Mouse (Mus musculus): ENCODE measurements around the gene Gsc2. TPM values are rescaled to one million over a fixed set of nuclear protein-coding genes. Genes with fewer than 3 reads are reported as not detected.

Gsc2 gene
- polyA plus RNA-seq, 1 experiment = not detected

DNA sequence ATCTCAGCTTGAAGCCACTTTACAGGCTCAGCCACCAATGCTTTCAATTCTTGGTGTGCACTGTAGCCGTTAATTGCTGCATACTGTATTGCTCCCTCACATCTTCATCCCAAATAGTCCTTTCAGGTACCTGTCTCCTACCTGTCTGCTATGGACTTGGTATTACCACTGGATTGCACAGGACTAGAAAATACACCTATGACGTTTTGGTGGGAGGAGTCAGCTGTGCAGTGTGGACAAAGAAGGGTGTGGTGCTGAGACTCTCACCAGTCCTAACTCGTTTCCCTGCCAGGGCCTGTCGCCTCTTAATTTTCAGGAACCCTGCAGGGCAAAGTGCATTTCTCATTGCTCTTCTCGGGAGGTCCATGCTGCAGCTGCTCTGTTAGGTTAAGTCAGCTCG is 49.1 kb downstream of the Gsc2 start:
- DNase-seq (ENCODE audit: extremely low spot score in 1 of 2, low spot score in 1 of 2) = no peak

- no peak for DNase-seq (ENCODE audit: extremely low spot score in 1 of 2, low spot score in 1 of 2)
These were observed 49.6 kb downstream of the Gsc2 start for GRCm38 (mm10) chr16:17865293-17865692.

Other genes with a start within 250 kb of the Gsc2 start
- gene Med15, start 182.2 kb downstream of the Gsc2 start, polyA plus RNA-seq (2012; rRNA removed) = 74.4 and 77.8 TPM in 2 replicates
- 88.5 and 106 TPM in 2 replicates for gene Klhl22, start 155.4 kb downstream of the Gsc2 start, polyA plus RNA-seq (2012; rRNA removed)
- gene Scarf2, start 117.8 kb downstream of the Gsc2 start, polyA plus RNA-seq (2012; rRNA removed) = 4.7 and 4.8 TPM in 2 replicates
- gene B830017H08Rik, start 81.9 kb downstream of the Gsc2 start, polyA plus RNA-seq (2012; rRNA removed) = 4.0 and 4.1 TPM in 2 replicates
- 16.3 and 19.9 TPM in 2 replicates for gene Car15, start 76.7 kb downstream of the Gsc2 start, polyA plus RNA-seq (2012; rRNA removed)
- gene Gm20518, start 23.4 kb downstream of the Gsc2 start, polyA plus RNA-seq (2012; rRNA removed) = 2.3 and 2.7 TPM in 2 replicates
- gene Tssk1, start 20.8 kb downstream of the Gsc2 start, polyA plus RNA-seq (2012; rRNA removed) = 0.04 and 0.08 TPM in 2 replicates
- 87.2 and 95.4 TPM in 2 replicates for gene Dgcr2, start 16.5 kb downstream of the Gsc2 start, polyA plus RNA-seq (2012; rRNA removed)
- gene Tssk2, start 16.4 kb downstream of the Gsc2 start, polyA plus RNA-seq (2012; rRNA removed) = not detected in 2 replicates
- gene Ess2, start 3.7 kb downstream of the Gsc2 start, polyA plus RNA-seq (2012; rRNA removed) = 36.4 and 47.2 TPM in 2 replicates
- 61.7 and 71.6 TPM in 2 replicates for gene Slc25a1, start 13.2 kb upstream of the Gsc2 start, polyA plus RNA-seq (2012; rRNA removed)
- not detected in 2 replicates for gene Vpreb2, start 65.4 kb upstream of the Gsc2 start, polyA plus RNA-seq (2012; rRNA removed)
- gene Dgcr6, start 137.8 kb upstream of the Gsc2 start, polyA plus RNA-seq (2012; rRNA removed) = 100 and 104 TPM in 2 replicates
- gene Prodh, start 175.1 kb upstream of the Gsc2 start, polyA plus RNA-seq (2012; rRNA removed) = 54.6 and 55.5 TPM in 2 replicates
- 125 and 142 TPM in 2 replicates for gene Rtn4r, start 212.6 kb upstream of the Gsc2 start, polyA plus RNA-seq (2012; rRNA removed)